Mouse (Mus musculus) MEL (cell line): ENCODE results near the gene Trio. TPM values are rescaled to one million over a fixed set of nuclear protein-coding genes. Genes with fewer than 3 reads are reported as not detected.

Experiments used
- DNase-seq: peaks from one replicate; pipeline ENCODE4 v3.0.0; 2011; ENCODE audit warnings: low read depth, low spot score
- H3K27ac ChIP-seq: 2 replicates; pipeline ENCODE4 v1.5.1; 2012; ENCODE audit warnings: low read depth, mild to moderate bottlenecking, control low read depth, low read length, moderate library complexity; ENCODE audit not compliant: control insufficient read depth
- H3K27me3 ChIP-seq, 2 experiments: fragments of 150-350 bp in 1 of 2; sonication (generic) in 1 of 2; 2 replicates each; pipeline ENCODE4 v1.6.1; 2012; ENCODE audit warnings: low read length in 2 of 2, mild to moderate bottlenecking in 2 of 2, improper control_type of control experiment in 1 of 2, moderate library complexity in 1 of 2; ENCODE audit not compliant: insufficient read depth in 2 of 2, control insufficient read depth in 1 of 2
- H3K36me3 ChIP-seq, 2 experiments: 2 replicates each; pipeline ENCODE4 v1.6.1; 2012 to 2014; ENCODE audit warnings: low read length in 2 of 2, improper control_type of control experiment in 1 of 2, inconsistent platforms in 1 of 2, mild to moderate bottlenecking in 1 of 2; ENCODE audit not compliant: insufficient read depth in 2 of 2, control insufficient read depth in 1 of 2
- H3K4me1 ChIP-seq, 2 experiments: fragments of 150-350 bp in 1 of 2; sonication (generic) in 1 of 2; 2 replicates each; pipeline ENCODE4 v1.6.1; 2012; ENCODE audit warnings: low read length in 2 of 2, improper control_type of control experiment in 1 of 2, mild to moderate bottlenecking in 1 of 2; ENCODE audit not compliant: insufficient read depth in 2 of 2, control insufficient read depth in 1 of 2
- H3K4me3 ChIP-seq, 2 experiments: fragments of 150-350 bp in 1 of 2; sonication (generic) in 1 of 2; 2 replicates each; pipeline ENCODE4 v1.5.1; 2012; ENCODE audit warnings: low read depth in 2 of 2, low read length in 2 of 2, mild to moderate bottlenecking in 2 of 2, moderate library complexity in 2 of 2, control low read depth in 1 of 2, improper control_type of control experiment in 1 of 2; ENCODE audit not compliant: control insufficient read depth in 1 of 2, insufficient read depth in 1 of 2
- H3K79me2 ChIP-seq: 2 replicates; pipeline ENCODE4 v1.6.1; 2012; ENCODE audit warnings: mild to moderate bottlenecking, low read length, moderate library complexity; ENCODE audit not compliant: control insufficient read depth, poor library complexity, insufficient read depth
- H3K9ac ChIP-seq: 2 replicates; pipeline ENCODE4 v1.6.1; 2012; ENCODE audit warnings: low read depth, mild to moderate bottlenecking, control low read depth, low read length, moderate library complexity; ENCODE audit not compliant: control insufficient read depth, poor library complexity, severe bottlenecking
- H3K9me3 ChIP-seq: fragments of 150-350 bp; sonication (generic); replicated peaks from 2 replicates; pipeline ENCODE4 v1.6.1; 2012; ENCODE audit warnings: mild to moderate bottlenecking, low read length, improper control_type of control experiment, moderate library complexity; ENCODE audit not compliant: insufficient read depth
- BHLHE40 ChIP-seq: IDR thresholded peaks from 2 replicates; pipeline ENCODE4 v1.6.1; 2012; ENCODE audit warnings: low read depth, mild to moderate bottlenecking, inconsistent platforms, low read length, improper control_type of control experiment, borderline replicate concordance
- CHD2 ChIP-seq: IDR thresholded peaks from 2 replicates; pipeline ENCODE4 v1.6.1; 2011; ENCODE audit warnings: low read length, improper control_type of control experiment
- EP300 ChIP-seq, 2 experiments: IDR thresholded peaks; 2 replicates each; pipeline ENCODE4 v1.6.1; 2011; ENCODE audit warnings: improper control_type of control experiment in 2 of 2, low read length in 2 of 2, low read depth in 1 of 2, mild to moderate bottlenecking in 1 of 2
- KAT2A ChIP-seq: conservative IDR thresholded peaks from 2 replicates; pipeline ENCODE4 v1.6.1; 2012; ENCODE audit warnings: low read depth, low read length, improper control_type of control experiment, inconsistent platforms
- MAFK ChIP-seq: IDR thresholded peaks from 2 replicates; pipeline ENCODE4 v1.6.1; 2011; ENCODE audit warnings: low read depth, mild to moderate bottlenecking, low read length, improper control_type of control experiment, borderline replicate concordance
- MAX ChIP-seq: IDR thresholded peaks from 2 replicates; pipeline ENCODE4 v1.6.1; 2011; ENCODE audit warnings: low read length, improper control_type of control experiment
- MAZ ChIP-seq: IDR thresholded peaks from 2 replicates; pipeline ENCODE4 v1.6.1; 2012; ENCODE audit warnings: low read depth, mild to moderate bottlenecking, inconsistent platforms, low read length, improper control_type of control experiment
- MYC ChIP-seq: IDR thresholded peaks from 2 replicates; pipeline ENCODE4 v1.6.1; 2011; ENCODE audit warnings: low read depth, mild to moderate bottlenecking, low read length, improper control_type of control experiment, moderate library complexity
- RCOR1 ChIP-seq: IDR thresholded peaks from 2 replicates; pipeline ENCODE4 v1.6.1; 2012; ENCODE audit warnings: low read depth, mild to moderate bottlenecking, inconsistent platforms, low read length, improper control_type of control experiment
- UBTF ChIP-seq: IDR thresholded peaks from 2 replicates; pipeline ENCODE4 v1.6.1; 2012; ENCODE audit warnings: low read depth, mild to moderate bottlenecking, inconsistent platforms, low read length, improper control_type of control experiment, moderate library complexity, borderline replicate concordance; ENCODE audit not compliant: insufficient read depth
- USF1 ChIP-seq: IDR thresholded peaks from 2 replicates; pipeline ENCODE4 v1.6.1; 2014; ENCODE audit warnings: low read depth, mild to moderate bottlenecking, inconsistent platforms, low read length, improper control_type of control experiment, moderate library complexity
- USF2 ChIP-seq, 2 experiments: IDR thresholded peaks; 2 replicates each; pipeline ENCODE4 v1.6.1; 2011 to 2012; ENCODE audit warnings: improper control_type of control experiment in 2 of 2, low read length in 2 of 2, borderline replicate concordance in 1 of 2, inconsistent platforms in 1 of 2, low read depth in 1 of 2, mild to moderate bottlenecking in 1 of 2; ENCODE audit not compliant: insufficient read depth in 1 of 2
- ZKSCAN1 ChIP-seq: IDR thresholded peaks from 2 replicates; pipeline ENCODE4 v1.6.1; 2012; ENCODE audit warnings: low read depth, mild to moderate bottlenecking, inconsistent platforms, low read length, improper control_type of control experiment, moderate library complexity
- ZMIZ1 ChIP-seq: IDR thresholded peaks from 2 replicates; pipeline ENCODE4 v1.6.1; 2012; ENCODE audit warnings: low read depth, mild to moderate bottlenecking, inconsistent platforms, low read length, improper control_type of control experiment, moderate library complexity
- ZNF384 ChIP-seq: IDR thresholded peaks from 2 replicates; pipeline ENCODE4 v1.6.1; 2012; ENCODE audit warnings: low read depth, mild to moderate bottlenecking, inconsistent platforms, low read length, improper control_type of control experiment
- polyA plus RNA-seq, 2 experiments: library from polyadenylated mRNA; stranded (reverse) in 1 of 2; unstranded in 1 of 2; fragments of >175 nt in 1 of 2; fragments of >200 nt in 1 of 2; gene quantifications; 2 replicates each; pipeline versions ENCODE4 v1.2.1 to v1.2.4; 2012; ENCODE audit warnings: low replicate concordance in 2 of 2, low read depth in 1 of 2; ENCODE audit not compliant: insufficient read length in 2 of 2, insufficient read depth in 1 of 2, missing spikeins in 1 of 2
- total RNA-seq: library from RNA; depleted of rRNA; stranded (reverse); fragments of 300-350 nt; gene quantifications from 2 replicates; pipeline ENCODE4 v1.2.3, GENCODE M21; 2012

Trio gene
- total and polyA plus RNA-seq, 3 experiments, result 0.91 to 1.1 TPM; not detected in 1

DNA sequence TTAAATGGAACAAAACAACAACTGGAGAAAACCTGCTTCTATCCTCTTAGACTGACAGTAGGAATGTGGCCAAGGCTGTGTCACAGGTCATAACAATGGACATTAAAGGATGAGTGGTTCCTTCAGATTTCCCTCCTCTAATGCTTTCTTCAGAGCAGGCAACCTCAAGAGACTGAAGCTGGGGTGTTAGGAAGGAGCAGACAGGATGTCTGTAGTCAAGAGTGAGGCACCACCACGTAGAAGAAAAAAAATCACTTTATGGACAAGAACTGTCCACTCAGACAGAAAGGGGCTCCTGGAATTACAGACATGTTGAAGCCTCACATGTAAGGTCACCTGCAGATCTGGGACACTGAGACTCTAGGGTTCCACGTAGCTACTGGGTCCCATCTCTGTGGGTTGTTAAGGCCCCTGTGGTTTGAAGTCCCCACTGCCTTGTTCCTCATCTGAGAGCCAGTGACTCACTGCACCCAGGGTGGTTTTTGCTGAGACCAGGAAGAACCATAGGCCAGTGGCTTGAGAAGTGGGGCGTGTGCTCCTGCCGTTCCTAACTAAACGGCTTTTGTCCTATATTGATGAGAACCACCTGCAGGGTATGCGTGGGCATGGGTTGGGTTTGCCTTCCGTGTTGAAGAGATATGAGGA is 316.6 kb downstream of the Trio start:
- H3K36me3 ChIP-seq, result no peaks in the 10 kb centered on the region
- no peaks in the 10 kb centered on the region for H3K9me3 ChIP-seq
- H3K9ac ChIP-seq, result no peak overlapping the region
- no peaks in the 10 kb centered on the region for H3K79me2 ChIP-seq
- no peak for DNase-seq
- no peak overlapping the region for H3K4me3 ChIP-seq
- no peak overlapping the region for H3K27ac ChIP-seq
- TF ChIP-seq RCOR1 (no peak), MYC (no peak), MAZ (no peak), ZMIZ1 (no peak), CHD2 (no peak), UBTF (no peak)
- H3K4me1 ChIP-seq, result no peaks in the 10 kb centered on the region
- no peaks in the 10 kb centered on the region for H3K27me3 ChIP-seq

DNA sequence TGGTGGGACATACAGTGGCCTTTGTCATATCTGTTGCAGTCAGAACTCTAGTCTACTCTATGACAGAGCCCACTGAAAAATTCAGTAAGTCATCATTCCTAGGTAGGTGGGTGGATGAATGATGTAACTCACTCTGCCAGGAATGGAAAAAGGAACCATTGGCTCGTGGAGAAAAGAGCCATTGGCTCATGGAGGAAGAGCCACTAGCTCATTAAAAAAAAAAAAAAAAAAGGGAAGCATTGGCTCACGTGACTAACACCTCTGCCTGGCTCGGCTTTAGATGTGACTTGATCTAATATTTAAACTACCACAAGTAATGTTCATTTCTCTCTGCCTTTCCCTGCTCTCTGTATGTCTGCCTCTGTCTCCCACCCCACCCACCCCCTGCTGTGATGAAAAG is 317.1 kb downstream of the Trio start:
- H3K9ac ChIP-seq, result no peak overlapping the region
- H3K4me3 ChIP-seq, result no peak overlapping the region
- peak; percentile 34 for DNase-seq
- no peaks in the 10 kb centered on the region for H3K9me3 ChIP-seq
- H3K4me1 ChIP-seq, result 0 out of 4 replicates have a peak, but pooled peaks cover 0 to 2% of the 10 kb centered on the region in 2 experiments
- H3K27ac ChIP-seq, result no peak overlapping the region
- no peak for TF ChIP-seq KAT2A
- peak; percentile 81; the same call in 1 of the 2 replicates for TF ChIP-seq BHLHE40
- TF ChIP-seq ZNF384, result peak; percentile 97
- peak; percentile 31 to 74; a peak in 3 of 4 replicates for TF ChIP-seq USF2 (IDR thresholded peaks at IDR 0.05; ENCODE audit: borderline replicate concordance in 1 of 2, insufficient read depth in 1 of 2, low read depth in 1 of 2, low read length in 2 of 2)
- TF ChIP-seq USF1, result peak; percentile 93
- 0 out of 2 replicates have a peak, but pooled peaks have one; percentile 73 for TF ChIP-seq ZKSCAN1
- no peak for TF ChIP-seq MAFK
- TF ChIP-seq EP300 (IDR thresholded peaks at IDR 0.05; ENCODE audit: low read depth in 1 of 2, low read length in 2 of 2), result no peak
- peak; percentile 90 for TF ChIP-seq MAX
- TF ChIP-seq, all 39 proteins: peak for 6
- no peaks in the 10 kb centered on the region; a peak in 1 of 4 replicates for H3K36me3 ChIP-seq
- no peaks in the 10 kb centered on the region for H3K27me3 ChIP-seq
- H3K79me2 ChIP-seq, result no peaks in the 10 kb centered on the region
